Mouse (Mus musculus) thymus, postnatal 25 days (tissue): ENCODE data around the gene Pdzk1ip1.

Experiments
- DNase-seq: peaks from one replicate; pipeline ENCODE4 v3.0.0; 2022

Gene Pdzk1ip1

DNA sequence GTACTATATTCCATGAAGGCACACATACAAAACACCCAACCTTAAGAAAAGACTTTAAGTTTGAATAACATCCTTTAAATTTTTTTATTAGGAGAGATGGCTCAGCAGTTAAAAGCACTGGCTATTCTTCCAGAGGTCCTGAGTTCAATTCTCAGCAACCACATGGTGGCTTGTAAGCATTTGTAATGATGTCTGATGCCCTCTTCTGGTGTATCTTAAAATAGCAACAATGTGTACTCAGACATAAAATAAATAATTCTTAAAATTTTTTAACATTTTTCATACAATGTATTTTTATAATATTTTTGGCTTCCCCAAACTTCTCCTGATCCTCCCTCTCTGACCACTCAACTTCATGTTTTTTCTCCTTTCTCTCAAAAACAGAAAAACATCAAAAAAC, 36.2 kb downstream of the Pdzk1ip1 start:
- DNase-seq: no peak

GRCm38 (mm10) chr4:115133085-115133484, 44.6 kb downstream of the Pdzk1ip1 start:
- DNase-seq: no peak

- no peak for DNase-seq
These were observed 45.2 kb downstream of the Pdzk1ip1 start, which contains the start of gene Cyp4x1 for GRCm38 (mm10) chr4:115133621-115134295. TSS of gene Cyp4x1 (minus strand) at chr4:115134281.

DNA sequence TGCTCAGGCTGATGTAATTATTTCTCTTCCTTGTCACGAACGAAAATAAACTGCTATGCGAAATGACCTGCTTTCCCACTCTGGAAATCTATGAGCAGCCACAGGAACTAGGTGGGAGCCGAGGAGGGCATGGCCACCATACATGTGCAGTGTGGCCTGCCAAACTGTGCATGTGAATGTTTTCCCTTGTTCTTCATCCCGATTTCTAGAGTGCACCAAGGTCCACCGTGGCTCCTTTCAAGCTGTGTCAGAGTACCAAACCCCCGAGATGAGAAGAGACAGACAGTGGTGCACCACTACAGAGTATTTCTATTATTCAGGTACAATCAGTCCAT, 45.8 kb downstream of the Pdzk1ip1 start:
- DNase-seq: no peak
